Mouse (Mus musculus) MEL-GATA-1-ER (cell line): ENCODE data around the gene Zfp365.

ENCODE experiments used
- DNase-seq: peaks from one replicate; pipeline ENCODE4 v3.0.0-alpha.2; 2012; ENCODE audit warnings: low read depth; ENCODE audit errors: extremely low read depth

Gene Zfp365

GRCm38 (mm10) chr10:67906063-67906462, 6.4 kb downstream of the Zfp365 start:
- DNase-seq = no peak

DNA sequence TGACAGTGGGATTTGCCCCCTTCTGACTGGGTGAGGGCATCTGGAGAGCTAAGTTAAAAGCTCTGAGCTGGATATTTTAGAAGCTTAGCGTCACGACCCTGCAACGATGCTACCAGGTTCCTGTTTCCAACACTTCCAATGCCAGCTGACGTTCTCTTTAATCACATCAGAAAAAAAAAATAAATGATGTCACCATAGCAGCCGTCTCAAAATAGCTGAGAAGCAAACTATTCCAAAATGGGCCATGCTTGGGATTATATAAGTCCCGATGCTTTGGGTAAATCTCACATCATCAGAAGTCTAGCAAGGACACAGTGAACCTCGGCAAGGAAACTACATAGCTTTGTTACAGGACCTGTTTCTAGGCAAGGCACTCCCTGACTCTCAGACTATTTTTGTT, 9.1 kb downstream of the Zfp365 start:
- no peak for DNase-seq

DNA sequence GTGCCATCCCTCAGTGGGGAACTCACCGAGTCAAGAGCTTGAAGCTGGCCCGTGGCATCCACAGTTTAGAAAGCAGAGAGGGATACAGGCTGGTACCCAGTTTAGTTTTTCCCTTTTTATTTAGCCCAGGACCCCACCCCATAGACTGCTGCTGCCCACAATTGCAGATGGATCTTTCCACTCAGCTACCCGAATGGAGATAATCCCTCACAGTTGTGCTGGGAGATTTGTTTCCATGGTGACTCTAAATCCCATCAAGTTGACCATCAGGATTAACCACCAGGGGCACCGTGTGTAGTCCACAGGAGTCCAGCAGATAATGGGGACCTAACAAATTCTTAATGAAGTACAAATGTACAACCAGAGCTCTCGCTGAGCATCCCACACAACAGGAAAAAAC, 11.3 kb downstream of the Zfp365 start:
- DNase-seq = no peak

- no peak for DNase-seq
Observed at GRCm38 (mm10) chr10:67898949-67899675, 13.3 kb downstream of the Zfp365 start.

DNA sequence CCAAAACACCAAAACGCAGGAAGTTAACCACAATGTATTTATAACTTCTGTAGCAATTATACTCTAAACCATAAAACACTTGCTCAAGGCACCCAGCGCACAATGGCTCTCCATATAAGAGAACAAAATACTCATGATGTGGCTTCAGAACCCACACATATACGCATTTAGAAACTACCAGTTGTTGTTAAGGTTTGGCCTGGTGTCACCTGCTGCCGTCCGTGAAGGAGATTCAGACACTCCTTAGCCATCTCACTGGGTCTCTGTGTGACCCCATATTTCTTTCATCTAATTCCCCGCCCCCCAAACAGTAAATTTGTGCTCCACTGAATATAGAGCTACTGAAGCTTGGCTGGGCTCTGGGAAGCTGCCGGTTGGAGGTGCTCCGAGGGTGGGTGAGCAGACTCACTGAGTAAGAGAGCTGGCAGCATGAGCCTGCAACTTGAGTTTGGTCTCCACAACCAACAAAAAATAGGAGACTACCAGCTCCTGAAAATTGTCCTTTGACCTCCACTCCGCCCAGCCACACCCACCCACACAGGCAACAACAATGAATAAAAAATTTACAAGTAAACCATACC, 14.0 kb downstream of the Zfp365 start:
- no peak for DNase-seq

DNA sequence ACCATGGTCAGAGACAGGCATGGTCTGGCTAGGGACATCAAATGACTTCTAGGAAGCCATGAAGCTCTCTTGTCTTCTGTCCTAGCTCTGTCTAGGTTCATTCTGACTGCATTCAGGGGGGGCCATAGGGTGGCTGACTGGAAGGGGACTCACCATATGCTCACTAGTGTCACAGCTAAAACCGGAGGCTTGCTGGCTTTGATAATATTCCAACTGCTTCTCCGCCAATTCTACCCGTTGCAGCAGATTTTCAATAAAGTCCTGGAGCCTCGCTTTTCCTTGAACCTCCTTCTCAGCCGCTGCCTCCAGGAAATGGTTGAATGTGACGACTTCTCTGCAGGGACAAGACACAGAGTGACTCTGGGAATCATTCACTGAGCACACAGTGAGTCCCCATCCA, 15.2 kb downstream of the Zfp365 start:
- DNase-seq = no peak

DNA sequence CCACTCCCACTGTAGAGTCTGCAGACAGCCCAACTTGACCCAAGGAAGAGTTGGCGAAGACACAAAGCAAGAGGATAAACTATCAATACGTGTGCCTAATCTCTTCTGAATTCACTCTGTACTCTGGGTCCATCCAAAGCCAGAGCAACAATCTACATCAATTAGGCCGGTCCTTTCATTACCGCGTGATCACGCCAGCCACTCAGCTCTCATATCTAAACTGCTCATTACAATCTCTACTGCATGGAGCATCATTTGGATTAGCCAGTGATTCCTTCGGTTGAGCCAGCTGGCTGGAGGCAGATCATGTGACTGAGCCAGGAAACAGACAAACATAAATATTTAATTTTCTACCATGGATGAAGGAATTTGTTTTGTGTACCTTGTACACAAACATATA, 17.8 kb downstream of the Zfp365 start:
- no peak for DNase-seq

DNA sequence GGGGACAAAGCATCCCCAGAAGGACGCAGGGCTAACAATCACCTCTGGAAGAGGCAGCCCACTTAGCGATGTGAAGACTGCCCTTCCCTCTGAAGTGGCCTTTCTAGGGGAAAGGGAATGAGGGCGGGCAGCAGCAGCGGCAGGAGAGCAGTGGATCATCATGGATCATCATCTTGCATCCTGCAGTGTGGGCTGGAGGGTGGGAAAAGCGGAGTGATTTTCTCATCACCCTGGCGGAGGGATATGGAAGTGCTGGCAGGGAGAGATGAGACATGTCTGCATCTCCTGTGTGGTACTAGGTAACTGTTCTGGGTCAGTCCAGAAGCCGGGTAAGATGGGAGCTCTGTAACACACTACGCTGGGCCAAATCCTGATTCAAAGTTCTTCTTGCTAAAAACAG, 18.4 kb downstream of the Zfp365 start:
- no peak for DNase-seq

- no peak for DNase-seq
Observed at GRCm38 (mm10) chr10:67893226-67893625, 19.2 kb downstream of the Zfp365 start.

DNA sequence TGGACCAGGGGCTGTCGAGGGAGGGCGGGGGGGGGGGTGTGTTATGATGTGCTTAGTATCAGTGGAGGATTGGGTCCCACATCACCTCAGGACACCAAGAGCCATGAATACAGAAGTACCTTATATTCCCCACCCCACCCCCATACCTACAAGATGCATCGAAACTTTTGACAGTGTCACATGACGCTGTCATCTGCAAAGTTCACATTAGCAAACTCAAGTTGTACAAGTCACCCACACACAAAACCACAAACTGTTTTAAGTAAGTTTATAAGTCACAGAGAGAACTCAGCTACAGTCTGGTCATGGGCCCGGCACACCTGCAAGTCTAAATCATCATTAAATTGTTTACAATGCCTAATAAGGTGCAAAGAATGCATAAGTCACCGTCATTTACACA, 21.3 kb downstream of the Zfp365 start:
- DNase-seq = no peak

DNA sequence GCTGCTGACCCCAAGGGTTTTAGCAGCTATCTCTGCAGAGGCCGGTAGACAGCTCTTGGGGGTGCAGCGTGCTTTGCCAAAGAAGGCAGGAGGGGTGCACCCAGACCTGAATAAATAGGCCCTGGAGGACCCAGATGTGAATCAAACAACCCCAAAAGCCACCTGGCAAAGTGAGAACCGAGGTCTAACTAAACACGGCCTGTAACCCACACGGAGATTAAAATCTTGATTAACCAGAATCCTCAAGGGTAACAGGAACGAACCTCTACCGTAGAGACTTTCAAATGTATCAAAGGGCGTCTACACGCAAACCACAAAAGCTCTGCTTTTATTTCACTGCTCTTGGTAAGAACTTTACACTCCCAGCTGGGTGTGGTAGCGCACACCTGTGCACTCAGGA, 24.5 kb downstream of the Zfp365 start:
- DNase-seq = no peak

GRCm38 (mm10) chr10:67880692-67881091, 31.8 kb downstream of the Zfp365 start:
- no peak for DNase-seq

DNA sequence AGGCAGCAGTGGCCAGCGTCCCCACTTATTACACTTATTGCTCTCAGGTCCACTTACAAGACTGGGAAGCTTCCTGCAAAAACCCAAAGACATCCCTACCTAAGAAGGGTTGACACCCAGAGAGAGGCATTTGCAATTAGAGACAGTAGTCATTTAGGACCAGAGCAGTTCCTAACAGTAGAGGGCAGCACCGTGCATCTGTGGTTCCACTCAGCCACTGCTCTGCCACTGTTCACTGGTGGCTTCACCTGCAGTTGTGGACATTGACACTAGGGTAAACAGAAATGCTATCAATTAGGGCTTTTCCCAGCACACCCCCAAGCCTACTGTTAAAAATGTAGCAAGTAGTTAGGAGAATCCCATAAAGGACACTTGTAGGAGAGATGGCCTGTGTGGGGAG, 40.7 kb downstream of the Zfp365 start:
- no peak for DNase-seq

- no peak for DNase-seq
Observed at GRCm38 (mm10) chr10:67868234-67868633, 44.2 kb downstream of the Zfp365 start.

DNA sequence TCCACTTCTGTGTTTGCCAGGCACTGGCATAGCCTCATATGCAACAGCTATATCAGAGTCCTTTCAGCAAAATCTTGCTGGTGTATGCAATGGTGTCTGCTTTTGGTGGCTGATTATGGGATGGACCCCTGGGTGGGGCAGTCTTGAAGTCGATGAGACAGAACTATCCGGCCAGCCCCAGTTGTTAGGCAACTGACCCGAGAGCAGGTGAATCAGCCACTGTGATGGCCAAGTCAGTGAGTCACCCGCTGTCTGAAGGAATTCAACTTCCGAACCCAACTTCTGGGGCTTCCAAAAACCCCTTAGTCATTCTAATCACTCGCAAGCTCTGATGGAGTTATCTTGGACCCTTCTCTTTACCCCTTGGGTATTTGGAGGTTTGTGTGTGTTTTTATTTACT, 46.6 kb downstream of the Zfp365 start:
- no peak for DNase-seq

DNA sequence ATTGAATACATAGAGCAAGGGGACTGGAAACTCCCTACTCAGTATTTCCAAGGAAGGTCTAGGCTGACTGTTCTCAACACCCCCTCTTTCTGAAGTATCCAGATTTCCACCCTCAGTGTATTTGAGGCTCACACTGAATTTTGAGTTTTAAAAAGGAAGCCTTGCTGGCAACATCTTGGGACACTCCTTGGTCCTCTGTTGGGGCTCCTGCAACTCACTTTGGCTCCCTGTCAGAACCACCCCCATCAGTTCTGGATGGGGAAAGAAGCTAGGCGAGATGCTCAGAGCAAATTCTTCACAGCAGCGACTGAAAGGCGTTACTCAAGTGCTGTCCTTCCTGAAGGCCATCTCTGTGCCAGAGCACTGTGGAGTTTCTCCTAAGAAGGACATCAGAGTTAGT, 47.4 kb downstream of the Zfp365 start:
- no peak for DNase-seq

DNA sequence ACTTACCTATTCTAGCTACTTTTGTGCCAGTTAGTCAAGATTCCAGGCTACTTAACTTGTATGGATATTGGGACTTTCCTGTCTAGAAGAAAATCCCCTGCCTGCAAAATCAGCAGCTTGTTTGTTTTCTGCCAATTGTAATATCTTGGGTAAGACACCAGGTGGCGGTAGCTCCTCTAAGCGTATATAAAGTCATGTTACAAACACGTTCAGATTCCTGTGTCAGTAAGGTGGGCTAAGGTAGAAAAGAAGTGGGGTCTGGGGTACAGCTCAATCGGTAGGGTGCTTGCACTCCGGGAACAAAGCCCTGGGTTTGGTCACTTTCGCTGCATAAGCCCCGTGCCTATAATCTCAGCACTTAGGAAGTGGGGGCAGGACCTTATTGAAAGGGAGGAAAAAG, 50.1 kb downstream of the Zfp365 start:
- DNase-seq = peak; percentile 9

GRCm38 (mm10) chr10:67858878-67859277, 53.6 kb downstream of the Zfp365 start:
- peak; percentile 27 for DNase-seq

- no peak for DNase-seq
Observed at GRCm38 (mm10) chr10:67857561-67857906, 54.9 kb downstream of the Zfp365 start.

DNA sequence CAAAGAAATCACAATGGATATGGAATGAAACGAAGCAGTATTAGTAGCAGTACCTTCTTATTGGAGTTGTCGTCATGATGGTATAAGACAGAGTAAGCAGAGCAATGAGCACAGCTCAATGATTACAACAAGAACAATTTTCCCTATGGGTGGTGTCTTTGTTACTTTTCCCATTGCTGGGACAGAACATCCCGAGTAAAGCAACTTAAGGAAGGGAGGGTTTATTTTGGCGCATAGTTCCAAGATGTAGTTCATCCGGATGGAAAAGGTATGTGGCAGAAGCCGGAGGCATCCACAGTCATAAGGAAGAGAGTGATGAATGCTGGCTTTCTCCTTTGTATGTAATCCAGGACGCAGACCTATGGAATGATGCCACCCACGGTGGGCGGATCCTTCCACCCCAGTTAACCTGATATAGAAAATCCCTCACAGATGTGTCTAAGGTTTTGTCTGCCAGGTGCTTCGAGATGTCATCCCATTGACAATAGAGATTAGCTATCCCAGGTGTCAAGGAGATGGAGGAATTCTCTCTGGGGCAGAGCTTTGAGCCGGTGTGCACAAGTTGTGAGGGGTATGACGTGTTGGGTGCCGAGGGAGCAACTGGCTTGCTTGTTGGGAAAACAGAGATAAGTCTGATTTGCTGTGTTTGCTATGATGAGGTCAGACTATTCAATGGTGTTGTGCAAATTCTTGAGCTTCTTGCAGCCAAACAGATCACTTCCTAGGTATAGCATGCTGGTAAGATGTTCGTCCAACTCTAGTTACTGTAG, 55.5 kb downstream of the Zfp365 start:
- no peak for DNase-seq

DNA sequence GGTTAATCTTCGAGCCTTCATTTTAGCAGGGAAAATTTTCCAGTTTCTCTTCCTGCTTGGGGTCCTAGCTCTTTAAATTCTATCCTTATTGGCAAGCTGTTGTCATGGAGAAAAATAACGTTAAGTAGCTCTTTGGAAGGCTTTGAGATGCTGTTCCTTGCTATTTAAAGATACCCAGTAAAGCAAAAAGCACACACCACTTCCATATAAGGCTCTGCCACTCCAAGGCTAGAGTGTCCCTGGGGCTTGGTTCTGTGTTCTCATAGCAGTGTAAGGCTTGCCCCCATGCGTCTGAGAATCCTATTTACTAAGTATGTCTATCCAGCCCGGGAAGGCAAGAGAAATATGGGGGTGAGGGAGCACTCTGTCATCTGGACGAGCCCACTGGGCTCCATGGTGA, 56.7 kb downstream of the Zfp365 start:
- DNase-seq = no peak

- DNase-seq = no peak
Observed at GRCm38 (mm10) chr10:67852411-67852810, 60.1 kb downstream of the Zfp365 start.

GRCm38 (mm10) chr10:67851079-67851478, 61.4 kb downstream of the Zfp365 start:
- no peak for DNase-seq
